Mouse (Mus musculus): ENCODE results near the gene Pitpna.
A peak's percentile ranks its signal among the peaks of the same experiment; 100 is the strongest.
"Not testable (repeated sequence)": the region's sequence is repeated elsewhere in the genome, so short reads cannot be mapped to it uniquely, and the experiment has no call there.

Gene Pitpna

DNA sequence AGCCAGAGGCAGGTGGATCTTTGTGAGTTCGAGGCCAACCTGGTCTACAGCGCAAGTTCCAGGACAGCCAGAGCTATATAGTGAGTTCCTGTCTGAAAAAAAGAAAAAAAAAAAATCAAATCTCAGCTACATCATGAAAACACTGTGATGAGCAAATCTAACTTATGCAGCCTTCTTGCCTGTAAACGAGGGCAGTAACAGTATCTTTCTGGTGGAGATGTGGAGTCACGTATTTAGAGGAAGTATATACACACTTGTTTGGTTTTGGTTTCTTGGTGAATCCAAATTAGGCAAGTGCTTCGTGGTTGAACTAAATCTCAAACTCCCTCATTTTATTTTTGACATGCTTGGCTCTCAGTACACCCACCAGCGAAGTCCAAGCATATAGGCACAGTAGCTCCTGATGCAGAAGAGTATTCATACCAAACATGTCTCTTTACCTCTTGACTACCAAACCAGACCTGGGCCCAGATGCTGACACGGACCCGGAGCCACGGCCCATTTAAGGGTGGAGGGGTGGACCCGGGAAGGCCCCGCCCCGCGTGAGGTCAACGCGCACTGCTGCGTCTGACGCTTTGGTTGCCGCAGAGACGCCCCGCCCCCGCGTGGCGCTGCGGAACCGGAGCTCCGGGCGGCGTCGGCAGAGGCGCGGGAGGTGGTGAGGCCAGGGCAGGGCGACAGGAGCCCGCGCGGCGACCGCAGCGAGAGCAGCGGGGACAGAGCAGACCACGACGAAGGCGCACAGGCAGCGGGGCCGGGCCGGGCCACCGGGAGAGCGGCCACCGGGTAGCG lies at the start of gene Pitpna:
Gene Pitpna (plus strand): TSS at position 605 of the 792 bp plus-strand sequence.
- peak; percentile 95 for DNase-seq (ENCODE audit: low spot score)

DNA sequence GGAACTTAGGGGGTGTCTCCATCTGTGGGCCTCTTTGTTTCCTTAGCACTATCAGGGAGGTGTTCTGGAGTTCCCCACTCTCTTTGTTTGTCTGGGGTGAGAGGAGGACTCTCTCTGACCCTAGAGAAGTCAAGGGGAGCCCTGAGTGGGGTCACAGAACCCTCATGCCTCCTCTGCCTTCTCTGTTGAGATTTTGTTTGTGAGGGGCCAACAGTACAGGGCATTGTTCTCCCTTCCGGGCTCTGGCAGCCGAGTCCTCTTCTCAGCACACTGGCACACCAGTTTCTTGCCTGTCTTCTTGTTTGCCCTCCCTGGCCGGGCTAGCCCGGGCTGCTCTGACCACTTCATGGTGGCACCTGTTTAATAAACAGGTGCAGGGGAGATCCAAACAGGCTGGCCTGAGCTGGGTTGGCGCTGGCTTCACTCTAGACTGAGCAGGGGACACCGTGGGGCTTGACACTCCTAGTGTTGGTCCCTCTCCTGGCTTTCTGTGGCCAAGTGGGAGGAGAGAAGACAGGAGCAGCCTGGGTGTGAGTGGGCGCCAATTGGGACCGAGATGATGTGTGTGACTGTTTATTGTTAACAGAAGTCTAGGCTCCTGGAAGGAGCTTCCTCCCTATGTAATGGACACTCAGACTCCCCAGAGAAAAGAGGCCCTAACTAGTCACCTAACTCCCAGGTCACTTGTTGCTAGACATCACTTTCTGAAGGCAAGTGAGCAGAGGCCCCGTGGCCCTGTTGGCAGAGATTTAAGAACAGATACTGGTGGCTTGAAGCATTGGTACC lies 49.5 kb upstream of the Pitpna start:
- DNase-seq (ENCODE audit: low spot score), result no peak

- DNase-seq (ENCODE audit: low spot score), result no peak
Observed at GRCm38 (mm10) chr11:75538970-75539299, 49.0 kb upstream of the Pitpna start.

DNA sequence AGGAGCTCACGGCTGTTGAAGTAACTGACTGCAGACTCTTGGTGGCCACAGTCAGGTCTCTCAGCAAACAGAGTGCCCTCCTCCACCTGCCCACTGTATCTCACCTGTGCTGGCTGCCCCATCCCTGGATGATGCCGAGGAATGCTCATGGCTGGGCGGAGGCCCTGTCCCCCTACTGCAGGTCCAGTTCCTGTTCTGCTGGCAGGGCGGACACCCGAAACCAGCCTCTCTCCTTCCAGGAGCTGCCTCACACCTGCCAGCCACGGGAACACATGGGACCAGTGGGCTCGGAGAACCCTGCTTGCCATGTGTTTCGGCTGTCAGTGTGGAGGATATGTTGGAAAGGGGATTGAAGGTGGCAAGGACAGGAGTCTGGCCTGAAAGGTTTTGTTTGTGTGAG lies 47.7 kb upstream of the Pitpna start:
- DNase-seq (ENCODE audit: low spot score), result no peak

- DNase-seq (ENCODE audit: low spot score), result no peak
Observed at GRCm38 (mm10) chr11:75540710-75541581, 47.0 kb upstream of the Pitpna start.

DNA sequence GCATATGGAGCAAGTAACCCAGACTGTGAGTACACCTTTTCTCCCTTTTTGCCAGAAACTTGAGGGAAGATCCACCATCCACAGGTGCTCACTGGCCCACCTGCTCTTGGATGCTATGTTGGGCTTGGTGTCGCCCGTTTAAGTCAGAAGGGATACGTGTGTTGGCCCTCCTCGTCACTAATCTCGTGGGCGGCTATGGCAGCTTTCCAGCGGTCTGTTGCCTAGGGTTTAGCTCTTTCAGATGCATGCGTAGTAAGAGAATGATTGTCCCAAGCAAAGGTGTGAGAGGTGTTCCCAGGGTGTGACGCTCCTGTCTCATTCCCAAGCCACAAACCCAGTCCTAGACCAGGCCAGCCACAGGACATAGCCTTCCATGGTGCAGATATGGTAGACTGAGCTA lies 43.2 kb upstream of the Pitpna start:
- DNase-seq (ENCODE audit: low spot score), result no peak

GRCm38 (mm10) chr11:75546057-75546456 lies 41.8 kb upstream of the Pitpna start:
- no peak for DNase-seq (ENCODE audit: low spot score)

GRCm38 (mm10) chr11:75549658-75550111 lies 38.2 kb upstream of the Pitpna start:
- no peak for DNase-seq (ENCODE audit: low spot score)

GRCm38 (mm10) chr11:75550200-75550946 lies 37.5 kb upstream of the Pitpna start:
- no peak for DNase-seq (ENCODE audit: low spot score)

GRCm38 (mm10) chr11:75551321-75551720 lies 36.6 kb upstream of the Pitpna start:
- DNase-seq (ENCODE audit: low spot score), result no peak

- peak; percentile 23 for DNase-seq (ENCODE audit: low spot score)
Observed at GRCm38 (mm10) chr11:75551961-75552441, 35.9 kb upstream of the Pitpna start.

GRCm38 (mm10) chr11:75552906-75553482 lies 34.9 kb upstream of the Pitpna start:
- no peak for DNase-seq (ENCODE audit: low spot score)

DNA sequence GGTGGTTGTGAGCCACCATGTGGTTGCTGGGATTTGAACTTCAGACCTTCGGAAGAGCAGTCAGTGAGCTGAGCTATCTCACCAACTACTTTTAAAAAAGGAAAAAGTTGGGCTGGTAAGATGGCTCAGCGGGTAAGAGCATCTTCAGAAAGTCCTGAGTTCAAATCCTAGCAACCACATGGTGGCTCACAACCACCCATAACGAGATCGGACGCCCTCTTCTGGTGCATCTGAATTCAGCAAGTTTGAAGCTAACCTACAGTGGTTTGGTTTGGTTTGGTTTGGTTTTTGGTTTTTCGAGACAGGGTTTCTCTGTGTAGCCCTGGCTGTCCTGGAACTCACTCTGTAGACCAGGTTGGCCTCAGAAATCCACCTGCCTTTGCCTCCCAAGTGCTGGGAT lies 31.9 kb upstream of the Pitpna start:
- DNase-seq (ENCODE audit: low spot score), result not testable (repeated sequence)

DNA sequence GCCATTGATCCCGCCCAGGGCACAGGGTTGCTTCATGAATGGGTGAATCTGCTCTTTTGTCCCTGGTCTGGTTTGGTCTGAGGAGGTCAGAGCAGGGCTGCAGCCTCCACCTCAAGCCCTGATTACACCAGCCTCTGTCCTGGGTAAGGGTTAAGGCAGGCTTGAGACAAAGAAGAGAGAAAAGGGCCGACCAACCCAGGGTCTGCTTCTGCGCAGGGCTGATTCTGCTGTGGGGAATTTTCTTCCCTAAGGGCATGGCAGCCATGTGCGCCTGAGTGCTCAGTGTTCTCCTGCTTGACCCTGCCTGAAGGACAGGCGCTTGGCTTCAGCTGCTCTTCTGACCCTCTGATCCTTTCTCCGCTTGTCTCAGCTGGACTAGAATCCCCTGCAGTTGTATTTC lies 30.8 kb upstream of the Pitpna start:
- no peak for DNase-seq (ENCODE audit: low spot score)

DNA sequence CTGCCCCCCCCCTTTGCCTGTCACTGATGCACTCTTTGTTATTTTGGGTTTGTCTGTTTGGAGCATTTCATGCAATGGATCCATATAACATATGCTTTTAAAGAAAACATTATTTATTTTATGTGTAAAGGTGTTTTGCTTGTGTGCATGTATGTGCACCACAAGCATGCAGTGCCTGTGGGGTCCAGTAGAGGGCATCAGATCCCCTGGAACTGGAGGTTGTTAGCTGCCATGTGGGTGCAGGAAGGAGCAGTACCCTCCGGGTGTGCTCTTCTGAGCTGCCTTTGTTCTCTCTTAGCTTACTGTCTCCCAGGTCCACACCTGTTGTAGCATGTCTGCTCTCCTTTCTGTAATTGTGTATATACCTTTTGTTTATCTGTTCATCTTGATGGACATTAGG lies 29.8 kb upstream of the Pitpna start:
- DNase-seq (ENCODE audit: low spot score), result peak; percentile 31

DNA sequence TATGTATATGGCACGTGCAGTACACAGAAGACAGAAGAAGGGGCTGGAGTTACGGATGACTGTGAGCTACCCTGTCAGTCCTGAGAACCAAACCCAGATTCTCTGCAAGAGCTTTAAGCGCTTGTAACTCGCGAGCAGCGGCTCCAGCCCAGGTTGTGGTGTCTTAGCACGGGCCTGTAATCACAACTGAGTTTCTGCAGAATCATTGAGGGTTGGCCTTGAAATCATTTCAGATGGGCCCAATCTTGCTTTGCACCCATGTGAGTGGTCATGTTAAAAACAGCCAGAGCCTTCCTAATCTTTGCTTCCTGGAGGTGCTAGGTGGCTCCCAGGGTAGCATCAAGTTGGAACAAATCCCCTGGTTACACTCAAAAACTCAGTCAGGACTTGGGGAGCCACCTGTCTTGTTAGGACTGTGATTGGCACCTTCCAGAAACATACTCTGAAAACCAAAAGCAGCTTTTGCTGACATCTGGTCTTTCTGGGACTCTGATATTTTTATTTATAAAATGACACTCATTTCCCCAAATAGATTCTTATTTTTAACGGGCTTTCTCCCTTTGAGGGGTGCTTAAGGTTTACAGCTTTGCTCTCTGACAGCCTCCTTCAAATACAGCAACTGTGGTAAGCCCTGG lies 27.9 kb upstream of the Pitpna start:
- no peak for DNase-seq (ENCODE audit: low spot score)

DNA sequence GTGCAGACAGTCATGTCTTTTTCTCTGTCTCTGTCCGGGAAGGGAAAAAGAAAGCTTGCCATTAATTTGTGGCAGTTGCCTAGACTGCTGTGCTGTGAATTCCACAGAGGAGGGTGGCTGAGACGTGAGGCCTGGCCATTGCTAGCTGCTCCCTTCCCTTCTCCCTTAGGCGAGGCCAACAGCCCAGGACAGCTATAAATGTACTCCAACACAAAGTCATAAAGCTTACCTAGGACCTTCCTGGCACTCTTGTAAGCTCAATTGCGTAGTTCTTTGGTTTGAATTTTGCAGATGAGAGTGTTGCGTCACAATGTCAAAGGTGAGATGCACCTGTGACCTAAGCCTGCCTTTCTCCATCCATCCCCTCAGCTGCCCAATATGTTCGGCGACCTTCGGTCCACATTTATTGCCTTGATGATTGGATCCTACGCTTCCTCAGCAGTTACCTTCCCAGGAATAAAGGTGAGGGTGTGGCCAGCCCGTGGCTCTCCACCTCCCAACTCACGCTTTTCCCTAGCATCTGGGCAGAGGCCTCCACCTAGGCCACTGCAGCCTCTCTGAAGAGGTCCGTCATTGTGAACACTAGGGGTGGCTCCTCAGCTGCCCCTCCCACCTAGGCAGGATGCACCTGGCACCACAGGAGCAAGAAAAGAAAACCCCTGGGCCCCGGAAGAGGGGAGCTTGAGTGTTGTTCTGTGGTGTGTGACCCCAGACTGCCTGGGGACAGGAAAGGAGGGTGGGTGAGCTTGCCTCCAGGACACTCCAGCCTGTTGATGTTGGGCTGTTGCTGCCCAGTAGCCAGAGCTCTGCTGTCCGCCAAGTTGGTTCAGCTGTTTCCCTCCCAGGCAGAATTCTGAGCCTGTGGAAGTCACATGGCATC lies 27.1 kb upstream of the Pitpna start:
- DNase-seq (ENCODE audit: low spot score), result no peak

DNA sequence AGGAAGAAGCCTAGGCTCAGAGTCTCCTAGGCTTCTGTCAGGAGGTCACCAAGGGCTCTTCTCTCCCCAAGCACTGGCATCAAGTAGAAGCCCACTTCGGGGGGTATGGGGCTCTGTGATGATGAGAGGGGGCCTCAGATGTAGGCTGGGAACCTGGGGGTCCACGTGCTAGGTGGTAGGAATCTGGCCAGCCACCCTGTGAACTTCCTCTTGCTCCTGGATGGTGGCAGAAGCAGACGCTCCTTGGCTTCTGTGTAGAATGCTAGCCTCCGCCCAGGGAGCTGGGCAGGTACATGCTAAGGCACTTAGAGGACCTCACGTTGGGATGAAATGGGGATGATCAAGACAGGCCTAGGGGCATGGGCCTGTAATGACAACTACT lies 26.5 kb upstream of the Pitpna start:
- no peak for DNase-seq (ENCODE audit: low spot score)

GRCm38 (mm10) chr11:75562840-75563239 lies 25.1 kb upstream of the Pitpna start:
- DNase-seq (ENCODE audit: low spot score), result no peak

Measured in retina, embryonic 14.5 days (tissue).